Mouse (Mus musculus): ENCODE data around the gene Plcg2.

The Plcg2 gene

GRCm38 (mm10) chr8:117498179-117498914 is at the start of gene Plcg2:
TSS of gene Plcg2 (plus strand) at chr8:117498291.
- DNase-seq (ENCODE audit: inconsistent age in 2 of 2, low spot score in 1 of 2) = peak; percentile 58 to 78

GRCm38 (mm10) chr8:117451072-117451471 is 47.0 kb upstream of the Plcg2 start:
- no peak for DNase-seq (ENCODE audit: inconsistent age in 2 of 2, low spot score in 1 of 2)

GRCm38 (mm10) chr8:117453974-117454373 is 44.1 kb upstream of the Plcg2 start:
- no peak for DNase-seq (ENCODE audit: inconsistent age in 2 of 2, low spot score in 1 of 2)

DNA sequence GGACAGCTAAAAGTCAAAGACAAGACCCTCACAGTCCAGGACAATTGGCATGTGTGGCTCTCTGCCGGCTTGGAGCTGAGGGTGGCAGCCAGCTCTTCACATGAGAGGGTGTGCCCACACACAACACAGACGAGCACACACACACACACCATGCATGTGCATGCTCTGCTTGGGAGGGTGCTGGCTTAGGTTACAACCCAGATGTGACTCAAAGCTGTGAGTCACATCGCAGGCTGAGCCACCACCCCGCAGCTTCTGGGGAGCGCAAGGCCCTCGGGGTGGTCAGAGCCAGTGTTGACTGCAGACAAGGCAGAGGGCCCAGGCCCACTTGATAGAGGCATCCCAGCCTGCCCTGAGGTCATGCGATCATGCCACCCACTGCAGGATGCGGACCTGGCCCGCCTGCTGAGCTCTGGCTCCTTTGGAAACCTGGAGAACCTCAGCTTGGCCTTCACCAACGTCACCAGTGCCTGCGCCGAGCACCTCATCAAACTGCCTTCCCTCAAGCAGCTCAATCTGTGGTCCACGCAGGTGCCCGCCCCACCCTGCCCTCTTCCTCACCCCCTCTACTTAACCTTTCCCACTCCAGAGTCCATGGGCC is 43.5 kb upstream of the Plcg2 start:
- peak; percentile 53 to 63 for DNase-seq (ENCODE audit: inconsistent age in 2 of 2, low spot score in 1 of 2)

- DNase-seq (ENCODE audit: inconsistent age in 2 of 2, low spot score in 1 of 2) = no peak
These were observed 42.4 kb upstream of the Plcg2 start for GRCm38 (mm10) chr8:117455701-117456100.

DNA sequence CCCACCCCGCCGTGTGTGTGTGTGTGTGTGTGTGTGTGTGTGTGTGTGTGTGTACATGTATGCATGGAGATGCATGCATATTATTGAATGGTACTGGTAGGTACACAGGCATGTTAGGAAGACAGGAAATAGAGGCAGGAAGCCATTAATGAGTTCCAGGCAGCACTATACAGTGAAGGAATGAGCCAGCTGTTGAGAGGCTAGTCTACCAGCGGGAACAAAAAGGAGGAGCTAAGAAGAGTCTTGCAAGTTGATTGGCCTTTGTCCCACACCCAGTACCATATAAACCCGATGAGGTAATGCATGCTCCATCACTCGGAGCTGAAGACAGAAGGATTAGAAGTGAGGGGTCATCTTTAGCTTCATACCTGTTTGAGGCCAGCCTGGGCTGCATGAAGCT is 39.7 kb upstream of the Plcg2 start:
- no peak for DNase-seq (ENCODE audit: inconsistent age in 2 of 2, low spot score in 1 of 2)

- no peak for DNase-seq (ENCODE audit: inconsistent age in 2 of 2, low spot score in 1 of 2)
These were observed 35.3 kb upstream of the Plcg2 start for GRCm38 (mm10) chr8:117462701-117463284.

- DNase-seq (ENCODE audit: inconsistent age in 2 of 2, low spot score in 1 of 2) = peak in 1 of 2 experiments; percentile 50
These were observed 33.6 kb upstream of the Plcg2 start for GRCm38 (mm10) chr8:117464525-117464924.

- peak; percentile 66 to 87 for DNase-seq (ENCODE audit: inconsistent age in 2 of 2, low spot score in 1 of 2)
These were observed 32.8 kb upstream of the Plcg2 start for GRCm38 (mm10) chr8:117465250-117465649.

- no peak for DNase-seq (ENCODE audit: inconsistent age in 2 of 2, low spot score in 1 of 2)
These were observed 30.6 kb upstream of the Plcg2 start for GRCm38 (mm10) chr8:117467466-117467865.

DNA sequence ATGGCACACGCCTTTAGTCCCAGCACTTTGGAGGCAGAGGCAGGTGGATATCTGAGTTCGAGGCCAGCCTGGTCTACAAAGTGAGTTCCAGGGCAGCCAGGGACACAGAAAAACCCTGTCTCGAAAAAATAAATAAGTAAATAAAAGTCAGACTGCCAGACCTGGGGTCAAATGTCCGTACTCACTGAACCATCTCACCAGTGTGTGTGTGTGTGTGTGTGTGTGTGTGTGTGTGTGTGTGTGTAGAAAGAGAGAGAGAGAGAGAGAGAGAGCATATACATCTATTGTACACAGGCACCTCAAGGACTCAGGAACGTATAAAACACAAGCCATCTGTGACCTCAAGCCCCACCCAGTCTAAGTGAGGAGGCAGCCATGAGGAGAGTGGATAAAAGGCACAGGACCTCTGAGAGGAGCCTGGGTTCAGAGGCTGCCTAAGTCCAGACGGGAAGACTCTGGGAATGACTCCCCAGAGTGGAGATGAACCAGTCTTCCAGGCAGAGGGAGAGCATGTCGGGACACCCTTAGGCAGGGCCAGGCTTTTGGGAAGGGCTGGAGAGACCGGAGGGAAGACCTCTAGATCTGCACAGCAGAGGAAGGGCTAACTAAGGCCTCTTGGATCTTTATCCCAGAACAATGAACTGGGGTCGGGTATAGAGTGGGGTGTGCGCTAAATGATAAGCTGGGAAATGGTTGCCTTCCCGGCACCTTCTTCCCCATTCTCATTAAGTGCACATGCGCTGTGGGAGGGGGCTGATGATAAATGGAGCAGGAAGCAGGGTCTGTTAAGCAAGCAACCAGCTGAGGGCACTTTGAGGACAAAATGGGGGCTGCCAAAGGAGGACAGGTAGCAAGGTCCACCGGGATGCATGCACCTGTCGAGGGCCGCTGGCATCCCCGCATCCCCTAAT is 28.4 kb upstream of the Plcg2 start:
- no peak for DNase-seq (ENCODE audit: inconsistent age in 2 of 2, low spot score in 1 of 2)

GRCm38 (mm10) chr8:117470342-117470781 is 27.7 kb upstream of the Plcg2 start:
- DNase-seq (ENCODE audit: inconsistent age in 2 of 2, low spot score in 1 of 2) = peak; percentile 77 to 86

GRCm38 (mm10) chr8:117471174-117471573 is 26.9 kb upstream of the Plcg2 start:
- DNase-seq (ENCODE audit: inconsistent age in 2 of 2, low spot score in 1 of 2) = peak; percentile 62 to 86

DNA sequence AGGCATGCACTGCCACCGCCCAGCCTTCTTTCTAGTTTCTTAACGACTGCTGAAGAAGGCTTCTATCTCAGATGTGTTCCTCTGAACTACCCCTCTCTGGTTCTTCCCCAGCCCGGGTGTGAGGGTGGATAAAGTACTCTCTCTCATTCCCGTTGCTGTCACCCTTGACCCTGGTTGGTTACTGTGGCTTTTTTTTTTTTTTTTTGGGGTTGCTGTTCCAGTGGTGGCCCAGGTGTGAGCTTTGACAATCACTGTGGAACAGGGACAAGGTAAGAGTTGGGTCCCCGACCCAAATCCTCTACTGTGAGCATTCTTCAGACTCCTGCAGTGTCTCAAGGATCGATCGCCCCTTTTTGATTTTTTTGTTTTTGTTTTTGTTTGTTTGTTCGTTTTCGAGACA is 26.4 kb upstream of the Plcg2 start:
- no peak for DNase-seq (ENCODE audit: inconsistent age in 2 of 2, low spot score in 1 of 2)

- no peak for DNase-seq (ENCODE audit: inconsistent age in 2 of 2, low spot score in 1 of 2)
These were observed 25.8 kb upstream of the Plcg2 start for GRCm38 (mm10) chr8:117472332-117472731.

- peak; percentile 89 to 97 for DNase-seq (ENCODE audit: inconsistent age in 2 of 2, low spot score in 1 of 2)
These were observed 23.1 kb upstream of the Plcg2 start for GRCm38 (mm10) chr8:117474944-117475343.

GRCm38 (mm10) chr8:117475819-117476218 is 22.3 kb upstream of the Plcg2 start:
- DNase-seq (ENCODE audit: inconsistent age in 2 of 2, low spot score in 1 of 2) = no peak

GRCm38 (mm10) chr8:117478082-117478481 is 20.0 kb upstream of the Plcg2 start:
- DNase-seq (ENCODE audit: inconsistent age in 2 of 2, low spot score in 1 of 2) = no peak

GRCm38 (mm10) chr8:117479996-117480395 is 18.1 kb upstream of the Plcg2 start:
- DNase-seq (ENCODE audit: inconsistent age in 2 of 2, low spot score in 1 of 2) = no peak

DNA sequence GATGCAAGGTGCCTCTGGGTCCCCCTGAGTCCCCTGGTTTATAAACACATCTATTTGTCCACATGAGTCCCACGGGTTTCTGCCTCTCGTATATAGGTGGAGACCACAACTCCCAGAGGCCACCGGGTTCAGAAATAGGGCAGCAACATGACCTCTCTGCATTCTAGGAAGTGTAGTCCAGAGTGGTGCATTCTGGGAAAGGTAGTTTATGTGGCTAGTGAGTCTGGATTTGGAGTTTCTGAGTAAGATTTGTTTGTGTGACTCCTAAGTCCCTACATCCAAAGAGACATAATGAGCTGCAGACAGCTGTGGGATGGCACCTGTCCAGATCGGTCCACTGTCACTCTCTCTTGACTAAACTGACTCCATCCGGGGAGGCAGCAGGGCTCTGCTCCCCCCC is 17.6 kb upstream of the Plcg2 start:
- no peak for DNase-seq (ENCODE audit: inconsistent age in 2 of 2, low spot score in 1 of 2)

DNA sequence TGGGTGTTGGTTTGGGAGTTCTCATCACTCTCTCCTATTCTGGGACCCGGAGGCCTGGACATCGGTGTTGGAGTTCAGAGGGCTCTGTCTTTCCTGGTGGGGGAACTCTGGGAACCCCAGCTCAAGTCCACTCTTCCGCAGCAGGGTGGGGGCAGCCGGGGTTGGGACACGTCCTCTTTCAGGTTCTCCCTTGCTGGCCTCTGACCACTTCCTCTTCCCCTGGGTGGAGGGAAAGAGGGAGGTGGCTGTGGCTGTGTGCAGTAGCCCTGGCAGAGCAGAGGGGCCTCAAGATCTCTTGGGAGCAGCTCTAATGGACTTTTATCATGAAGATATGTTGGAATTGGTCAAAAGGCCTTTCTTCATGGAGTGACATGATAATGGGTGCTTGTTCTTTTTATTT is 16.3 kb upstream of the Plcg2 start:
- DNase-seq (ENCODE audit: inconsistent age in 2 of 2, low spot score in 1 of 2) = peak in 1 of 2 experiments; percentile 33
